Mouse (Mus musculus): ENCODE data around the gene Pum1. TPM values are rescaled to one million over a fixed set of nuclear protein-coding genes. Genes with fewer than 3 reads are reported as not detected.

Pum1 gene
- polyA plus RNA-seq, 1 experiment from 2014 or later, result 81.2 TPM

DNA sequence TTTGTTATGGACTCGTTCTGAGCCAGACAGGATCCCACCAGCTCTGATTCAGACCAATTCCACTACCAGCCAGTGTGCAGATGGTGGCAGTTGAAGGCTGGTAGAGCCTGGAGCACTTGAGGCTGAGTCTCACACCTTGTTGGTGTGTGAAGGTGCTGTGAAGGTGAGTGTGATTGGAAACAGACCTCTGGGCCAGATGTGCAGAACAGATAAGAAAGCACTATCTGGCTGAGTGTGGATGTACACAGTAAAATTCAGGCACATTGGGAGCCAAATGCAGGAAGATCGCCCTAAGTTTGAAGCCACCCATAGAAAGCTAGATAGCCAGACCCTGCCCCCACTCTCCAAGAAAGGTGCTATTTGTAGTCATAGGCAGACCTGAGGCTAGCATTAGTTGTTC, 103.3 kb downstream of the Pum1 start:
- Histone ChIP-seq H3K9ac (no peak overlapping the region), H3K9me3 (replicated peaks) (no peaks in the 10 kb centered on the region), H3K27me3 (no peaks in the 10 kb centered on the region), H3K4me1 (no peaks in the 10 kb centered on the region), H3K4me2 (replicated peaks) (no peak overlapping the region), H3K4me3 (replicated peaks) (no peak overlapping the region), H3K36me3 (peaks cover 91% of the 10 kb centered on the region), H3K27ac (replicated peaks) (no peak overlapping the region)
- 88% methylated on average over 2 of the region's 2 CpGs for WGBS
- no peak for ATAC-seq (ENCODE audit: insufficient number of reproducible peaks, low FRiP score, low TSS enrichment, low read depth)

DNA sequence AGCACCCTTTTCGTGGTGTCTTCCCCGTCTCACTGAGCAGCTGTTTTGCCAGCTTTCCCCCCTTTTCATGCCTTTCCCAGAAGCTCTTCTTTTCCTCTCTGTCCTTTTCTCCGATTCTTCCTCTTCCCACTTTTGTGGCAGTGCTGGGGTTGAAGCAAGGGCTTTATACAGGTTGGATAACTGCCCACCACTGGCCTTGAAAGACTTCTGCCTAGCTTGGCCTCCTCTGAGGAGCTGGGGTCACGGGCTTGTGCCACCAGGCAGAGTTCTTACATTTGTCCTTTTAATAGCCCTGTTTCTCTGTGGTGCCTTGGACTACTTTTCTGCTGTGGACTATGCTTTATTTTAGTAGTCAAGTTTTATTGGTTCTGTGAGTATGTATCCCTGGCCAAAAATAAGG, 103.8 kb downstream of the Pum1 start:
- H3K27ac ChIP-seq (replicated peaks), result no peak overlapping the region
- WGBS, result 82% methylated on average over 4 of the region's 4 CpGs
- H3K4me2 ChIP-seq (replicated peaks), result no peak overlapping the region
- H3K4me3 ChIP-seq (replicated peaks), result no peak overlapping the region
- H3K27me3 ChIP-seq, result no peaks in the 10 kb centered on the region
- no peaks in the 10 kb centered on the region for H3K9me3 ChIP-seq (replicated peaks)
- H3K4me1 ChIP-seq, result no peaks in the 10 kb centered on the region
- no peak overlapping the region for H3K9ac ChIP-seq
- ATAC-seq (ENCODE audit: insufficient number of reproducible peaks, low FRiP score, low TSS enrichment, low read depth), result no peak
- peaks cover 91% of the 10 kb centered on the region for H3K36me3 ChIP-seq

DNA sequence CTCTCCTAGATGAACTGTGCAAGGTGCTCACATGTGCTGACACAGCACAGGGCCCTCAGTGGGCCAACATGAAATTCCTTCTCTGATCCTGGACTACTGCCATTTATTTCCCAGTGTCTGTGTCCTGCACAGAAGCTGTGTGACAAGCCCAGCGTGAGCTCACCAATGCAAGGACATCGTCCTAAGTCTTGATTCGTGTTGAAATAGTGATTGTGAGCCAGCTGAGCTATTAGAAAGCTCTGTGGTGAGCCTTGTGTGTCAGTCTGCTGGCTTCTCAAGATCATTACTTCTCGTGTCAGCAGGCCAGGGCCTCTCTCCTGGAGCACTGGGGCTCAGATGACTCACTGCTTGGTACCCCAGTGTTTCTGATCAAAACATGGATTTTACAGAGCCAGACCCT, 110.8 kb downstream of the Pum1 start:
- H3K27ac ChIP-seq (replicated peaks), result no peak overlapping the region
- H3K9me3 ChIP-seq (replicated peaks), result no peaks in the 10 kb centered on the region
- peaks cover 6% of the 10 kb centered on the region; the same call in 1 of the 2 replicates for H3K4me1 ChIP-seq
- peaks cover 86% of the 10 kb centered on the region for H3K36me3 ChIP-seq
- WGBS, result 90% methylated on average over 4 of the region's 4 CpGs
- no peak overlapping the region for H3K4me2 ChIP-seq (replicated peaks)
- no peak for ATAC-seq (ENCODE audit: insufficient number of reproducible peaks, low FRiP score, low TSS enrichment, low read depth)
- H3K9ac ChIP-seq, result no peak overlapping the region
- H3K27me3 ChIP-seq, result no peaks in the 10 kb centered on the region
- H3K4me3 ChIP-seq (replicated peaks), result no peak overlapping the region

DNA sequence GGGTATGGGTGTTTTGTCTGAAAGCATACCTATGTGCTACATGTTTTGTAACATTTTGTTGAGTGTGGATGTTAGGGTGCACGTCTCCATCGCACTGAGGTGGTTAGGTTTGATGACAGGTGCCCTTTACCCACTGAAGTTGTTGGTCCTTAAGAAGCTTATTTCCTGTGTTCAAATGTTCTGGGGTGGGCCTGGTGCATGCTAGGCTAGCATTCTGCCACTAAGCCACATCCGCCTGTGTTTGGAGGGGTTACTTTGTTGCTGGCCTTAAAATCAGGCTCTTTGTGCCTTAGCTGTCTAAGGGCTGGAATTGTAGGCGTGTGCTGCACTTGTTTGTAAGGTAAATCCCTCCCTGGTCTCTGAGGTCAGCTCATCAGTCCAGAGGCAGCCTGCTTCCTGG, 111.7 kb downstream of the Pum1 start:
- Histone ChIP-seq H3K27me3 (no peaks in the 10 kb centered on the region), H3K9ac (no peak overlapping the region), H3K9me3 (replicated peaks) (no peaks in the 10 kb centered on the region), H3K36me3 (peaks cover 87% of the 10 kb centered on the region), H3K4me3 (replicated peaks) (no peak overlapping the region), H3K4me2 (replicated peaks) (no peak overlapping the region), H3K4me1 (peaks cover 6% of the 10 kb centered on the region; the same call in 1 of the 2 replicates), H3K27ac (replicated peaks) (no peak overlapping the region)
- WGBS, result 92% methylated on average over 4 of the region's 4 CpGs
- no peak for ATAC-seq (ENCODE audit: insufficient number of reproducible peaks, low FRiP score, low TSS enrichment, low read depth)

DNA sequence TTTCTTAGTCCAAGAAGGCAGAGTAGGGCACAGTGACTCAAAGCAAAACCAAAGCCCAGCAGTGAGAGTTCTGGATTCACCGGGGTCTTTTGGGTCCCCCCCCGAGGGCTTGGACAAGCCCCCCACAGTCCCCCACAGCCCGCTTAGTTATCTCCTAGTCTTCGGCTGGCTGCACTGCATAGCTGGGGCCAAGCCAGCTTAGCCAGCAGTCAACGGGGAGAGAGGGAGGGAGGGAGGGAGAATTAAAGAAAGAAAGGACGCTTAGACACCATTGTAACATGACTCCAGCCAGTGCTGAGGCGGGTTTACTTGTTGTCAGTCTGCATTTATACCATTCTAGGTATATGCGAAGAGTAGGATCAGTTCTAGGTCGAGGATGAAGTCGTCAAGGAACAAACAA, 114.5 kb downstream of the Pum1 start:
- no peaks in the 10 kb centered on the region for H3K9me3 ChIP-seq (replicated peaks)
- H3K27me3 ChIP-seq, result no peaks in the 10 kb centered on the region
- H3K9ac ChIP-seq, result no peak overlapping the region
- no peak; the same call in 1 of the 2 replicates for ATAC-seq (ENCODE audit: insufficient number of reproducible peaks, low FRiP score, low TSS enrichment, low read depth)
- WGBS, result 50% methylated on average over 10 of the region's 10 CpGs
- H3K4me3 ChIP-seq (replicated peaks), result no peak overlapping the region
- H3K36me3 ChIP-seq, result peaks cover 79% of the 10 kb centered on the region
- H3K4me1 ChIP-seq, result peaks cover 6% of the 10 kb centered on the region; the same call in 1 of the 2 replicates
- no peak overlapping the region for H3K4me2 ChIP-seq (replicated peaks)
- H3K27ac ChIP-seq (replicated peaks), result no peak overlapping the region

DNA sequence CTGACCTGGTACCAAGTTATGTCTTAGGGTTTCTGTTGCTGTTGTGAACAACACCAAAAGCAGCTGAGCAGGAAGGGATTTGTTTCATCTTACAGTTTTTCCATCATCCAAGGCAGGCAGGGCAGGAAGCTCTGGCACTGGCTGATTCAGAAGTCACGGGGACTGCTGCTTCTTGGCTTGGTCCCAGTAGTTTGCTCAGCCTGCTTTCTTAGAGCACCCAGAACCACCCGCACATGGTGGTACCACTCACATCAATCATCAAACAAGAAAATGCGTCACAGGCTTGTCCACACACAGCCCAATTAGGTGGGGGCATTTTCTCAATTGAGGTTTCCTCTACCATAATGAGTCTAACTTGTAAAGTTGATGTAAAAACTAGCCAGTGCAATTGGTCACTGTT, 115.9 kb downstream of the Pum1 start:
- no peaks in the 10 kb centered on the region for H3K9me3 ChIP-seq (replicated peaks)
- ATAC-seq (ENCODE audit: insufficient number of reproducible peaks, low FRiP score, low TSS enrichment, low read depth), result no peak
- H3K36me3 ChIP-seq, result peaks cover 65% of the 10 kb centered on the region
- WGBS, result 68% methylated on average over 3 of the region's 3 CpGs
- H3K9ac ChIP-seq, result no peak overlapping the region
- H3K27ac ChIP-seq (replicated peaks), result no peak overlapping the region
- peaks cover 6% of the 10 kb centered on the region; the same call in 1 of the 2 replicates for H3K4me1 ChIP-seq
- H3K4me3 ChIP-seq (replicated peaks), result no peak overlapping the region
- H3K4me2 ChIP-seq (replicated peaks), result no peak overlapping the region
- no peaks in the 10 kb centered on the region for H3K27me3 ChIP-seq

DNA sequence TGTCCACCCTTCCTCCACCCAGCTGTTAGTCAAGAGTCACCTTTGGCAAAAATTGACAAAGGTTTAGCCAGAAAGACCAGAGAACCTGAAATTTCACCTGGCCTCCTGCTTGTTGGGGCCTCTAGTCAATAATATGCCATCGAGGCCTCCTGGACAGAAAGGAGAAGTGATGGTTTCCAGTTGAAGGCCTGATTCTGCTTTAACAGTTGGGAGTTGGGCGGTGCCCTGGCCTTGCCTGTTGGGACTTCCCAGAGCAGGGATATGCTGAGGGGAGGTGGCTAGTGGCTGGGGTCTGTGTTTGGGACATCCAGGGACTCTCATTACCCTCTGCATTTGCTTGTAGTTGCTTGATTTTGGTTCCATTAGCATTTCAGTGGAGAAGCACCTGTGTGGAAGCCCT, 119.4 kb downstream of the Pum1 start:
- Histone ChIP-seq H3K4me1 (peaks cover 8% of the 10 kb centered on the region; the same call in 1 of the 2 replicates), H3K9me3 (replicated peaks) (no peaks in the 10 kb centered on the region), H3K36me3 (peaks cover 36% of the 10 kb centered on the region), H3K4me3 (replicated peaks) (no peak overlapping the region), H3K4me2 (replicated peaks) (no peak overlapping the region), H3K9ac (no peak overlapping the region), H3K27me3 (no peaks in the 10 kb centered on the region), H3K27ac (replicated peaks) (no peak overlapping the region)
- ATAC-seq (ENCODE audit: insufficient number of reproducible peaks, low FRiP score, low TSS enrichment, low read depth), result no peak
- WGBS, result 80% methylated on average over 2 of the region's 2 CpGs

DNA sequence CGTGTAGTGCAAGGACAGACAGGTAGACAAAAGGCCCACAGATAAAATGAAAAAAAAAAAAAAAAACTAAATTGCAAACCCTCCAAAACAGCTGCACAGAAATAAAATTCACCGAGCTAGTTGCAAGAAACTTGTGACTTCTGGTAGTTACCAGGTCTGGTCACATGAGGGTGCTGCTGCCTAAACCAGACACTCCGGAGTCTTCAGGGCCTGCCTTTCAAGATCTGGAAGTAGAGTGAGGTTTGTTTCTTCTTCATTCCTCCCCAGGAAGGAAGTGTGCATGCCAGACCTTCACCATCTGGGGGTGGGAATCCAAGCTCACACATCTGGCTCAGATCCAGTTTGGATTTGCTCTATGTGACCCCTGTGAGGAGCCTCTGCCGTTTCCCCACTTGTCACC, 121.6 kb downstream of the Pum1 start:
- 8% methylated on average over 4 of the region's 4 CpGs for WGBS
- no peak for ATAC-seq (ENCODE audit: insufficient number of reproducible peaks, low FRiP score, low TSS enrichment, low read depth)

DNA sequence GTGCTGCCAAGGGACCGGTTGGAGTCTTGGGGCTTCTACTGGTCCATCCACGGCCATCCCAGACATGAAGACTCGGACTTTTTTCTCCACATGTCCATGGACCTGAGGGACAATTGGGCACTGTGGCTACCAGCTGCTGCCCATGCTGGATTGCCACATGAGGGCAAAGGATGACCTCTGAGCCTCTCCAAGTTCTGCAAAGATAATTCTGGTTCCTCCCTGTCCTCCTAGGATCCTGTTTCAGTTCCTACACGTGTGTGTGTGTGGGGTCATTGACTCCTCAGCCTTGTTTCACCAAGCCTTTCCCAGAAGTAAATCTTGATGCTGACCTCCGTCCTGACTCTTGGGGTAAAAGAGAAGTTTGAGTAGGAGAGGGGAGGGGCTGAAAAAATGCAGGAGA, 124.4 kb downstream of the Pum1 start:
- no peak for ATAC-seq (ENCODE audit: insufficient number of reproducible peaks, low FRiP score, low TSS enrichment, low read depth)
- H3K36me3 ChIP-seq, result no peaks in the 10 kb centered on the region
- 73% methylated on average over 5 of the region's 5 CpGs for WGBS
- no peak overlapping the region for H3K9ac ChIP-seq
- no peak overlapping the region for H3K4me2 ChIP-seq (replicated peaks)
- no peak overlapping the region for H3K4me3 ChIP-seq (replicated peaks)
- no peaks in the 10 kb centered on the region for H3K27me3 ChIP-seq
- H3K9me3 ChIP-seq (replicated peaks), result no peaks in the 10 kb centered on the region
- peaks cover 15% of the 10 kb centered on the region for H3K4me1 ChIP-seq
- H3K27ac ChIP-seq (replicated peaks), result no peak overlapping the region

More for the DNA sequence above, 121.6 kb downstream of the Pum1 start:
- H3K9me3 ChIP-seq (replicated peaks), result no peaks in the 10 kb centered on the region
- H3K4me2 ChIP-seq (replicated peaks), result no peak overlapping the region
- H3K9ac ChIP-seq, result no peak overlapping the region
- no peaks in the 10 kb centered on the region for H3K27me3 ChIP-seq
- peaks cover 8% of the 10 kb centered on the region; the same call in 1 of the 2 replicates for H3K4me1 ChIP-seq
- no peak overlapping the region for H3K27ac ChIP-seq (replicated peaks)
- no peak overlapping the region for H3K4me3 ChIP-seq (replicated peaks)
- H3K36me3 ChIP-seq, result peaks cover 18% of the 10 kb centered on the region

DNA sequence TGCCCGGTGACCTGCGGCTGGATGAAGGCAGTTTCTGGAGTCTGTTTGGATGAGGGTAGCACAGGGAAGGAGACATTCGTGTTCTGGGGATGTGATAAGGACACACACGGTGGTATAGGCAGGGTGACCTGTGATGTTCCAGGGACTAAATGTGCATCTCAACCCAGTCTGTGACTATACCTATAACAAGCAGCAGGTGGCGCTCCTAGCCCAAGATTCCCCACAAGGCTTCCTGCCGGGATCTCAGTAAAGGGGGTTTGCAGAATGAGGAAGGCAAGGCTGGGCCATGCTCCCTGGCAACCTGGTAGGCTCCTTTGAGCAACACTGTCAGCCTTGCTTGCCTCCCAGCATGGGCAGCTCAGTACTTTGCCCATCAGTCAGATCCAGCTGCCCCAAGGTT, 127.1 kb downstream of the Pum1 start:
- ATAC-seq (ENCODE audit: insufficient number of reproducible peaks, low FRiP score, low TSS enrichment, low read depth), result no peak
- Histone ChIP-seq H3K9me3 (replicated peaks) (no peaks in the 10 kb centered on the region), H3K4me2 (replicated peaks) (no peak overlapping the region), H3K4me3 (replicated peaks) (no peak overlapping the region), H3K9ac (no peak overlapping the region), H3K4me1 (peaks cover 27% of the 10 kb centered on the region), H3K36me3 (no peaks in the 10 kb centered on the region), H3K27me3 (no peaks in the 10 kb centered on the region), H3K27ac (replicated peaks) (no peak overlapping the region)
- 8% methylated on average over 6 of the region's 6 CpGs for WGBS

DNA sequence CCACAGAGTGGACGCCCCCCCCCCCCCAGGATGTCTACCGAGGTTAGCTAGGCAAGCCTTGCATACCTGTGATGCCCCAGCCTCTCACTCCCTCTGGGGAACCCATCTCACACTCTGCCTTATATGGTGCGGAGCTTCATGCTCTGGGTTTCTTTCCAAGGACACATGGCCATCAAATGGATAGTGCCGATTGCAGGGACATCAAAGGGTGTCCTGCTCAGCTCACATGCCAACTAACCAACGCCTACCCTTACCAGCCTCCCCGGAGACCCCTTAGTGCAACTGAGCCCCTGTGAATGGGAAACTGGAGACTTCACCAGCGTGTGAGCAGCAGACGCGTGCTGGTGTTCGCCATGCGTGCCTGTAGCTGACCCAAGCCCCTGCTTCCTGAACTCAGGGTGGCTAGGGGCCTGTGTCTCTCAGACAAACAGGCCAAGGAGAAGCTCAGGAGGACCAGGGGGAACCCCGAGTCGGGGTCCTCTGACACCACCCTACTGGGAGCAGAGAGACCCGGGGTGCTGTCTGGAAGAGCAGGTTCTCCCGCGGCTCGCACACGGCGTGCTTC, 128.8 kb downstream of the Pum1 start:
- 8% methylated on average over 19 of the region's 19 CpGs for WGBS
- H3K9me3 ChIP-seq (replicated peaks), result no peaks in the 10 kb centered on the region
- H3K36me3 ChIP-seq, result no peaks in the 10 kb centered on the region
- H3K9ac ChIP-seq, result peak overlapping the region; percentile 94
- H3K4me2 ChIP-seq (replicated peaks), result peak overlapping the region; percentile 94
- H3K27me3 ChIP-seq, result no peaks in the 10 kb centered on the region
- peak overlapping the region; percentile 79 for H3K4me3 ChIP-seq (replicated peaks)
- ATAC-seq (ENCODE audit: insufficient number of reproducible peaks, low FRiP score, low TSS enrichment, low read depth), result peak; percentile 21; the same call in 1 of the 2 replicates
- no peak overlapping the region for H3K27ac ChIP-seq (replicated peaks)
- H3K4me1 ChIP-seq, result peaks cover 27% of the 10 kb centered on the region

Measured in embryonic facial prominence, embryonic 15.5 days (tissue).